Mouse (Mus musculus) urinary bladder, adult 18-20 months (tissue): ENCODE measurements around the gene Cabp4.

ENCODE experiments used
- DNase-seq, 2 experiments: peaks; one replicate each; pipeline ENCODE4 v3.0.0; 2022; ENCODE audit warnings: low spot score in 2 of 2, mixed read lengths in 2 of 2

Cabp4 gene

DNA sequence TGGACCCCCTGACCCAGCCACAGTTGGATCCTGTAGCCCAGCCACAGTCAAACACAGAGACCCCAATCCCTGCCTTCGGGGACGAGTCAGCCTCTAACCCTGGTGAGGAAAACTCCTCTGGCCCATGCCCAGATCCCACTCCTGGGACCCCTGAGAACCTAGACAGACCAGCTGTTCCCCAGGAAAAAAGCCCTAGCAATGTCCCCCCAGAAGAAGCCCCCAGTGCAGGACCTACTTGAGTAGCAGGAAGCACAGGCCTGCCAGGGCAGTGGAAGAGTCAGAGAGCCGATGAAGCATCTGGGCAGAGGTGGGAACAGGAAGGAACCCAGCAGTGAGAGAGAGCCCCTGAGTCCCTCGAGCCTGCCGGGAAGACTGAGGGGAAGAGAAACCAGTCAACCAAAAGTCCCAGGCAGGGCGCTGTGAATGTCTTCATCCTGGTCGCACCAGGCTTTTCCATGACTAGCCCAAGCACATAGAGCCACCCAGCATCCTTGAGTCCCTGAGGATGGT is at the start of gene Cabp4:
Gene Cabp4, minus strand, starts transcription at position 275 of the 510 bp plus-strand sequence.
- no peak for DNase-seq

GRCm38 (mm10) chr19:4193129-4193528 is 49.3 kb upstream of the Cabp4 start:
- DNase-seq = no peak

DNA sequence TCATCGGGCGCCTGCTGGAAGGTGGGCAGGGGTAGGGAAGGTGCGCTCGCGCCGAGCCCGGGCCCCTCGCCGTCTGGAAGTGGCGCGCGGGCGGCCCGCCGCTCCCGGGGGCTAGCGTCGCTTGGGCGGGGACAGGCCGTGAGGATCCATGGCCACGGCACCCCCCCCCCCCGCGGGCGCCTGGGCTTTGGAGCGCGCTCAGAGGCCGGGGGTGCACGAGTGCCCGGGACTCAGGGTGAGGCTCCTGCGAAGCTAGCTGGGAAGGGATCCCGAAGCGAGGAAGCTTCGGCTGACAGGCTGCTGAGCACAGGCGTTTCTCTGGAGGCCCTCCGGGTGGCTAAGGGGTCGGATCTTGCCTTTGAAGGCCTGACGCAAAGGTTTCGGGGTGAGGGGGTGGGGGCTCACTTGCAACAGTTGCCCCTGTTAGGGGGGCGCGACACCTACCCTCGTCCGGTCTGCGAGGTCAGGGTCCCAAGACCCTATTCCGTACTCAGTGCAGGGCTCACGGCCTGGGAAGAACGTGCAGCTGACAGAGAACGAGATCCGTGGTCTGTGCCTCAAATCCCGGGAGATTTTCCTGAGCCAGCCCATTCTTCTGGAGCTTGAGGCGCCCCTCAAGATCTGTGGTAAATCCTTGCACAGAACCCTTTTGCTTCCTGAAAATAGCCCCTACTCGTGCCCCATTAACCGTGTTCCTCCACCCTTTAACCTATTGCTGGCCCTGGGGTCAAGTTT is 48.6 kb upstream of the Cabp4 start:
- DNase-seq = no peak

DNA sequence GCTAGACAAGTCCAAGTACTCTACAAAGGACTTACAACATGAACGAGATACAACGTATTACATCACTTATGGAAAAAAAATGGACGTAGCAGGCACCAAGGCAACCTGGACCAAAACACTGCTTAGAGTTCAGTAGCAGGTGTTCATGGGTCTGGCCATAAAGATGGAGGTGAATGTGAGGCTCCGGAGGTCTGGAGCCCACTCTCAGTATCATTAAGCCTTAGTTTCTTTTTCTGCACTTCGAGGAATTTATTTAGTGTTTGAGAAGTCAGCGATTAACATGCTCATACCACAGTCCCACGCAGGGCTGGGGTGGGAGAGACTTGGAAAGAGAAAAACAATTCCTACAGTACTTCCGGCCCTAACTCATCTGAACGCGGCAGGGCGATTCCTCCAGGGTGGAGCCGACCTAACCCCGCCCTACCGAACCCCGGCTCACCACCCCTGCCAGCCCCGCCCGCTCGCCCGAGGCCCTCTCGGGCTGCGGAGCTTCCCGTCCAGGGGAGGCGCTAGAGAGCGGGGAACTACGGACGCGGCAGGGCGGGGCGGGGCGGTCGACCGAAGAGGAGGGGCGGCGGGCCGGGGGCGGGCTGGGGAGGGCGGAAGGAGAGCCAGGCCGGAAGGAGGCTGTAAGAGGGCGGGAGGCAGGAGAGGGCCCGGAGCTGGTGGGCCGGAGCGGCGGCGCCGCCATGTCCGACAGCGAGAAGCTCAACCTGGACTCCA is 47.9 kb upstream of the Cabp4 start, which contains the start of gene Ppp1ca:
Gene Ppp1ca, plus strand, starts transcription at position 538 of the 723 bp plus-strand sequence.
- peak; percentile 90 to 93 for DNase-seq

GRCm38 (mm10) chr19:4190831-4191334 is 47.0 kb upstream of the Cabp4 start, which contains the start of gene Tbc1d10c:
Gene Tbc1d10c (minus strand): TSS chr19:4191284.
- DNase-seq = no peak

- no peak for DNase-seq
Measured at GRCm38 (mm10) chr19:4189051-4189620, 45.3 kb upstream of the Cabp4 start.

DNA sequence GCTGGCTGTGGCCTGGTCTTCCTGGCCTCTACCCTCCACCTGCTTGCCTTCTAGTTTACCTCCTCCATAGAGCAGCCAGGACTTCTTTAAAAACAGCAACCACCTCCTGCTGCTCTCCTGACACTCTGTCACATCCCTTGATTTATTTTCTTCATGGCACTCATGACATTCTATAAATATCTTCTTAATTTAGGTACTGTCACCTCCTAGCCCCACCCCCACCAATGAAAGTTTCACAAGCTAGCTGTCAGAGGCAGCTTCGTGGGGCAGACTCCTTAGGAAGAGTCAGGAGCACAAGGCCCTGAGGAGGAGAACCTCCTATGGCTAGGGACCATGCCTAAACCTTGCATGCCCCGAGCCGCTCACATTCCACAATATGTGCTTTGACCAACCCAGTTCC is 43.5 kb upstream of the Cabp4 start:
- no peak for DNase-seq

- no peak for DNase-seq
Measured at GRCm38 (mm10) chr19:4184976-4185975, 41.4 kb upstream of the Cabp4 start.

GRCm38 (mm10) chr19:4183689-4184088 is 39.9 kb upstream of the Cabp4 start:
- DNase-seq = no peak

GRCm38 (mm10) chr19:4181892-4182291 is 38.1 kb upstream of the Cabp4 start:
- no peak for DNase-seq

- DNase-seq = no peak
Measured at GRCm38 (mm10) chr19:4180411-4180810, 36.6 kb upstream of the Cabp4 start.

DNA sequence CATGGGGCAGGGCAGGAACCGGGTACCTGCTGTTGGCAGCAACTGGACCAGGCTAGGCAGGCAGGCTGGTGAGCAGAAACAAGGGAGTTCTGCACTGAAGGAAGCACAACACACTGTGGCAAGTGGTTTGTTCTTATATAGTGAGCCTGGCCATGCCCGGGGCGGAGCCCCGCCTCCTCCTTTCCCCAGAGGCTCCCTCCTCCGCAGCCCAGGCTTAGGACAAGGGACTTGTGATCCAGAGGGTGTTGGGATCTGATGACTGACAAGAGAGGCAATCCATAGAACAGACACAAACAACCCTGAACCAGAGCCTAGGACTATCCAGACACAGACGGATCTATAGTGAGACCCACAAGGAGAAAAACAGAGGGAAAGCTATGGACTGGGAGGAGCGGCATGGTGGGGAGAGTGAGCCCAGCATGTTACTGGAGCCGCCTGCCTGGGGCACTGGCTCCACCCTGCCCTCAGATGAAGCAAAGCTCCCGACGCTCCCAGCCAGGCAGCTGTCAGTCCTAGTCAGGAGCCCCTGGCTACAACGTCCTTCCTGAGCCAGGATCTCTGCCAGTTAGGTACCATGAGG is 31.6 kb upstream of the Cabp4 start, which contains the start of gene Carns1:
Gene Carns1, minus strand, starts transcription at position 112 of the 580 bp plus-strand sequence.
- DNase-seq = no peak

- DNase-seq = no peak
Measured at GRCm38 (mm10) chr19:4172925-4173324, 29.1 kb upstream of the Cabp4 start.

DNA sequence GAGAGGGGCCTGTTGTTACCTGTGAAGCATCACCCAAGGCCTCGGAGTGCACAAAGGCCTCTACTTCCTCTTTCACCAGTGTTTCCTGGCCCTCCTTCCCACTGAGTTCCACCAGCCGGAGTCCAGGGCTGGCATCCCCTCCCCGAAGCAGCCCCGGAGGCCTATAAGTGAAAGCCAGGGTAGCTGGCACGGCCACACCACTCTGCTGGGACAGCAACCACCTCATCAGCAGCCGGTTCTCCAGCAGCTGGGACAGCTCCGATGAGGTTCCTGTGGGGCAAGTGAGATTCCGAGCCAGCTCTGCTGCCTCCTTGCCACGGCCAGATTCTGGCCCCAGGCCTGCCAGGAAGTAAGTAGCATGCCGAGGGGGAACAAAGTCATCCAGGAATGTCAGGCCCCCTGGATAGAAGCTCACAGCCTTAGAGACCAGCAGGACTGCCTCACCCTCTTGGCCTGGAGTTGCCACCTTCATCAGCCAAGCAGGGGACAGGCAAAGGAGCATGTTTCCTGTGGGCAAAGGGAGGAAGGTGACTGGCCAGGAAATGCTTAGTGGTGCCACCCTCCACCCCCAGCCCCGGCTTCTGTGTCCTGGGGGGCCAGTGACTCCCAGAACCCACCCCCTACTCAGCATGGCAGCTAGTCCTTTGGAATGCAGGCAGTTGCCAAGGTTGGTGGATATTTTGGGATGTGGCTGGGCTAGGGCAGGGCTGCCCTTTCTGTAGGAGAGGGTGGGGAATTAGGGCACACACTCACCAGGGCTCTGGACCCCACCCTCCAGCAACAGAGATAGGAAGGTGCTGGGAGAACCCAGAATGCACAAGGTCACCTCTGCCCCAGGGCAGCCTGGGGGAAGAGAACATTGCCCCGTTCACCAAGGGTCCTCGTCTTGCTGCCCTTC is 27.8 kb upstream of the Cabp4 start:
- no peak for DNase-seq

DNA sequence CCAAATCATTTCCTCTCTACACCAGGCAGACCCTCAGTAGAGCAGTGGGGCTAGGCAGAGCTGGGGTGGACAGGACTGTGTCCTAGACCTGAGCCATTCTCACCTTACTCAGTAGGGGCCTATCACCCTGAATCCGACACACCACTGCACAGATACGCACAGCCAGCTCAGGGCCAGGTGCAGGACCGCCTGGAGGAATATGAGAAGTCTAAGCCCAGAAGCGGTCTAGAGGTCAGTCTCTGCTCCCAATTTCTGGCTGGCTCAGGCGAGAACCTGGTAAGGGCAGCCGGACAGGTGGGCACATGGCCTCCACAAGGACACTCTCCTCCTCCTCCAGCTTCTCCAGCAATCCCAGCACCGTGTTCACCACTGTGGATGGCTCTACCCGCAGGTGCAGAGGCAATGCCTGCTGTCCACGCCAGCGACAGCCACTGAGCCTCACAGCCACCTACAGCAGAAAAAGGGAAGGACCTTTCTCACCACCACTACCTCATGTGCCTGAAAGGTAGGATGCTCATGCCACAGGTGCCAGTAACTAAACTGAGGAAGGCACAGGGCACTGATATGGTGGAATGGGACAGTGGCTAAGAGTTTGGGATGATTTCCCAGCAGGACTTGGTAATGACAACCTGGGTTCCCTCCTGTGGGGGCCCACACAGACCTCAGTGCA is 27.0 kb upstream of the Cabp4 start:
- no peak for DNase-seq

GRCm38 (mm10) chr19:4169810-4170209 is 26.0 kb upstream of the Cabp4 start:
- no peak for DNase-seq

DNA sequence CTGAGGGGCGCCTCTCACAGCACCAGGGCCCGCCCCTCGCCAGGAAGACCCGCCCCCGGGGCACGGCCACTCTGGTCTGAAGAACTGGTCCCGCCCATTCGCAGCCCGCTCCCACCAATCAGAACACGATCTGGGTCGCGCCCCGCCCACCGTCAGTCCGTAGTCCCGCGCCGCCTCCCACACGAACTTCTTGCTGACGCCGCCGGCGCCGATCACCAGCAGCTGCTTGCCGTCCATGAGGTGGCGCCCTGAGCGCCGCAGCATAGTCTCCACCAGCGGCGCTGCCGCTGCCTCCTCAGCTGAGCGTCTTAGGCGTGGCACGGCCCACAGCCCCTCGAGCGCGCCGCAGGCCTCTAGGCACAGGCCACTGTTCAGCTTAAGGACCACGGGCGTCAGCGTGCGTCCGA is 25.5 kb upstream of the Cabp4 start:
- peak; percentile 98 to 99 for DNase-seq

DNA sequence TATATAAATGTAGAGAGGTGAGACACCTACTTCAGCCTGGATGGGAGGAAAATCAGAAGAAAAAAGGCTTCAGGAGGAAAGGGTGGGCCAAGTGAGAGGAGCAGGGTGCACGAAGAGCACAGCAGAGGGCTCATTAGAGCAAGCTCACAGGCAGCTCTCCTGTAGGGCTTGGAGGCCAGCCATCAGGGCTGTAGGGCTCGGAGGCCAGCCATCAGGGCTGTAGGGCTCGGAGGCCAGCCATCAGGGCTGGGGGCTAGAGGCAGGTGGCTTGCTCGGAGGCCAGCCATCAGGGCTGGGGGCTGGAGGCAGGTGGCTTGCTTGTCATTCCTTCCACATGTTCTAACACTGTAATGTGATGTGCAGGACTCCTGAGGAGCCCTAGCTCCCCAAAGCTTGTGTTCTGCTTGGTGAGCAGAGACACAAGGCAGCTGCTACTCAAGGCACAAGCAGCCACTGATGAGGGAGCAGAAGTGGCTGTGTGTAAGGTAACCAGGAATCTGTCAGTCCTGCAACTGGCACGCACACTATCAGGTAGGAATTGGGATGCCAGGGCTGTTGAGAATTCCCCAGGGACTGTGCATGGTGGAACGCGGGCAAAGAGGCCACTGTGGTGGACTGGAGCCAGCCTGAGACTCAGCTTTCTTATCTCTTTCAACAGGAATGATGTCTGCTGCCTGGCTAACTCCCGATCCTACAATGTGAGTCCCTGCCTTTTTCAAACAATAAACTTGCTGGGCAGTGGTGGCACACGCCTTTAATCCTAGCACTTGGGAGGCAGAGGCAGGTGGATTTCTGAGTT is 23.0 kb upstream of the Cabp4 start:
- DNase-seq = no peak
